Mouse (Mus musculus) heart, postnatal 0 days (tissue): Measurements from ENCODE around the gene Sprr2a3. TPM values are rescaled to one million over a fixed set of nuclear protein-coding genes. Genes with fewer than 3 reads are reported as not detected.

Experiments
- ATAC-seq: fragments of 200-750 bp; cut with Nextera tagmentation; 2 replicates; pipeline ENCODE4 v1.8.0; 2017; ENCODE audit warnings: low read depth, moderate number of reproducible peaks, moderate library complexity; ENCODE audit not compliant: insufficient read depth
- DNase-seq: peaks from one replicate; pipeline ENCODE4 v3.0.0-alpha.2; 2016; ENCODE audit warnings: low spot score
- H3K27ac ChIP-seq: fragments of 300-500 bp; sonication (generic); 2 replicates; pipeline ENCODE4 v1.5.1; 2014; ENCODE audit warnings: low read depth, mild to moderate bottlenecking
- H3K27me3 ChIP-seq: fragments of 300-500 bp; sonication (generic); 2 replicates; pipeline ENCODE4 v1.6.1; 2014; ENCODE audit warnings: low read length, mixed read lengths; ENCODE audit not compliant: control insufficient read depth, insufficient read depth
- H3K36me3 ChIP-seq: fragments of 300-500 bp; sonication (generic); replicated peaks from 2 replicates; pipeline ENCODE4 v1.6.1; 2014; ENCODE audit warnings: low read length, mixed read lengths; ENCODE audit not compliant: control insufficient read depth, insufficient read depth
- H3K4me1 ChIP-seq: fragments of 300-500 bp; sonication (generic); 2 replicates; pipeline ENCODE4 v1.6.1; 2014; ENCODE audit warnings: antibody characterized with exemption; ENCODE audit not compliant: control insufficient read depth, insufficient read depth
- H3K4me2 ChIP-seq: fragments of 300-500 bp; sonication (generic); 2 replicates; pipeline ENCODE4 v1.6.1; 2014; ENCODE audit warnings: low read depth, mild to moderate bottlenecking, low read length, moderate library complexity
- H3K4me3 ChIP-seq: fragments of 300-500 bp; sonication (generic); 2 replicates; pipeline ENCODE4 v1.5.1; 2014; ENCODE audit warnings: low read depth, low read length
- H3K9ac ChIP-seq: fragments of 300-500 bp; sonication (generic); replicated peaks from 2 replicates; pipeline ENCODE4 v1.6.1; 2014; ENCODE audit warnings: low read depth, low read length, mixed read lengths
- H3K9me3 ChIP-seq: fragments of 300-500 bp; sonication (generic); replicated peaks from 2 replicates; pipeline ENCODE4 v1.6.1; 2016; ENCODE audit warnings: low read length; ENCODE audit not compliant: control insufficient read depth
- CTCF ChIP-seq: IDR thresholded peaks from 2 replicates; pipeline ENCODE4 v1.5.1; 2016; ENCODE audit warnings: antibody characterized with exemption, control low read depth, low read depth
- EP300 ChIP-seq: IDR thresholded peaks from 2 replicates; pipeline ENCODE4 v1.6.1; 2016; ENCODE audit warnings: antibody characterized with exemption, low read depth
- WGBS: fragments of 180-500 bp; shearing (Covaris S2); extraction: QIAGEN DNeasy Blood & Tissue Kit; methylation state at CpG from one replicate; pipeline ENCODE4 v1.1.7; 2014; 5-methylcytosine and 5-hydroxymethylcytosine counted together
- polyA plus RNA-seq: library from polyadenylated mRNA; unstranded; fragments of >200 nt; fragmentation: Nextera tagmentation; extraction: Ambion mirVana; gene quantifications from 2 replicates; pipeline ENCODE4 v1.2.1, GENCODE M21; 2015
- total RNA-seq: library from RNA; depleted of rRNA; stranded (reverse); fragments of >200 nt; gene quantifications from 2 replicates; pipeline ENCODE4 v1.2.3, GENCODE M21; 2014; ENCODE audit warnings: low replicate concordance; rRNA removed

Sprr2a3 gene
- total and polyA plus RNA-seq, 2 experiments from 2014 or later = 0.72 to 7.9 TPM

DNA sequence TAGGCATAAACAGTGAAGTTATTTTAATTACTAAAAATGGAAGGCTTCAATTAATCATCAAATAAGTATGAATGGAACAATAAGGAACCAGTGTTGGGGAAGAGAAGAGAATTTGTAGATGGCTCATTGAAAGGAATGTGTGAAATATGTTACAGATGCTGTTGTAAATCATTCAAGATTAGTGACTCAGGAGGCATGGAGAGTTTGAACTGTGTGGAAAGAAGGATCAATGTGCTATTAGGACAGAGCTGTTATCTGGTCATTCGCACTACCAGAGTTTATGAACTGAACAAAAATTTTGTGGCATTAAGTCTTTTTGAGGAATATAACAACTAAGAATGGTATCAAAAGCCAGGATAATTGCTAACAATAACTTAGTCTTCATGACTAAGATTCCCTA is 22.2 kb downstream of the Sprr2a3 start:
- Histone ChIP-seq H3K9me3 (no peaks in the 10 kb centered on the region), H3K36me3 (no peaks in the 10 kb centered on the region), H3K27me3 (no peaks in the 10 kb centered on the region), H3K4me3 (no peak overlapping the region), H3K4me2 (no peak overlapping the region), H3K9ac (no peak overlapping the region), H3K4me1 (no peaks in the 10 kb centered on the region), H3K27ac (no peak overlapping the region)
- no peak for TF ChIP-seq CTCF
- TF ChIP-seq EP300 = no peak
- 81% methylated on average over 1 of the region's 1 CpGs for WGBS
- DNase-seq (no peak), ATAC-seq (no peak)

DNA sequence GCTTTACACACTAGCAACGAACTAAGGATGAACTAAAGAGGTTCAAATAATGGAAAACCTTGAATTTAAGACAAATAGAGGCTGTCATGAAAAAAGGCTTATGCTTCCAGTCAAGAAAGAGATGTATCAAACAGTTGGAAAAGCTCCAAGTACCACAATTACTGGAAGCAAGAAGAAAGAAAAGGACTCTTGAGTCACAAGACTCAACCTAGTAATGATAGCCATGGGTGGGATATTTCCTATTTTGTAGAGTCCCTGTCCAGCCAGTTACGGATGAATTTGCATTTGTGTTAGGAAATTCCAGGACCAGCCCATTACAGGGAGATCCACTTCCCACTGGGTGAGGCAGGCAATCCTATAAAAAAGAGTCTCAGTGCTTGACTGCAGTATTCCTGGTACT is 31.1 kb downstream of the Sprr2a3 start, which contains the start of gene Sprr2b:
Gene Sprr2b, plus strand, starts transcription at position 301 of the 400 bp plus-strand sequence.
- TF ChIP-seq CTCF = no peak
- no peak for TF ChIP-seq EP300
- DNase-seq = no peak
- 67% methylated on average over 2 of the region's 2 CpGs for WGBS
- Histone ChIP-seq H3K4me1 (no peaks in the 10 kb centered on the region), H3K9me3 (no peaks in the 10 kb centered on the region), H3K27me3 (no peaks in the 10 kb centered on the region), H3K9ac (no peak within 1 kb of the TSS), H3K36me3 (no peaks in the 10 kb centered on the region), H3K4me3 (no peak within 1 kb of the TSS), H3K4me2 (no peak within 1 kb of the TSS), H3K27ac (no peak within 1 kb of the TSS)
- ATAC-seq = no peak

DNA sequence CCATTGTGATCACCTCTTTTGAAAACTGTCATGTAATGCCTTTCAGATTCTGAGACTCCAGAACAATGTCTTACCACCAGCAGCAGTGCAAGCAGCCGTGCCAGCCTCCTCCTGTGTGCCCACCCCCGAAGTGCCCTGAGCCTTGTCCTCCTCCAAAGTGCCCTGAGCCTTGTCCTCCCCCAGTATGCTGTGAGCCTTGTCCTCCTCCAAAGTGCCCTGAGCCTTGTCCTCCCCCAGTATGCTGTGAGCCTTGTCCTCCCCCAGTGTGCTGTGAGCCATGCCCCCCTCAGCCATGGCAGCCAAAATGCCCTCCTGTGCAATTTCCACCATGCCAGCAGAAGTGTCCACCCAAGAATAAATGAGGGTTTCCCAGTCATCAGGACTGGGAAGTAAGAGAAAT is 32.2 kb downstream of the Sprr2a3 start:
- Histone ChIP-seq H3K4me3 (no peak overlapping the region), H3K36me3 (no peaks in the 10 kb centered on the region), H3K27ac (no peak overlapping the region), H3K4me1 (no peaks in the 10 kb centered on the region), H3K9me3 (no peaks in the 10 kb centered on the region), H3K27me3 (no peaks in the 10 kb centered on the region), H3K4me2 (no peak overlapping the region), H3K9ac (no peak overlapping the region)
- DNase-seq (no peak), ATAC-seq (no peak)
- no peak for TF ChIP-seq CTCF
- no peak for TF ChIP-seq EP300
- WGBS = 71% methylated on average over 2 of the region's 2 CpGs

DNA sequence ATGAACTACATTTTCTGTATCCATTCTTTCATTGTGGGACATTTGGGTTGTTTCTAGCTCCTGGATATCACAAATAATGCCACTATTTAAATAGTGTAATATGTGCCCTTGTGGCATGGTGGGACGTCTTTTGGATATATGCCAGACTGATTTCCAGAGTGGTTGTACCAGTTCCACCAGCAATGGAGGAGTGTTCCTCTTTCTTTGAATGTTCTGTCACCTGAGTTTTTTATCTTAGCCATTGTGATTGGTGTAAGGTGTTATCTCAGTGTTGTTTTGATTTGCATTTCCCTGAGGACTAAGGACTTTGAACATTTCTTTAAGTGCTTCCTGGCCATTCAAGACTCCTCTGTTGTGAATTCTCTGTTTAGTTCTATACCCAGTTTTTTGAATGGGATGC is 51.1 kb downstream of the Sprr2a3 start:
- ATAC-seq = no peak
- Histone ChIP-seq H3K4me1 (no peaks in the 10 kb centered on the region), H3K9me3 (no peaks in the 10 kb centered on the region), H3K27ac (no peak overlapping the region), H3K4me3 (no peak overlapping the region), H3K27me3 (no peaks in the 10 kb centered on the region), H3K9ac (no peak overlapping the region), H3K4me2 (no peak overlapping the region), H3K36me3 (no peaks in the 10 kb centered on the region)
- 53% methylated on average over 1 of the region's 1 CpGs for WGBS
- TF ChIP-seq EP300 (no peak), CTCF (no peak)
- DNase-seq = no peak

DNA sequence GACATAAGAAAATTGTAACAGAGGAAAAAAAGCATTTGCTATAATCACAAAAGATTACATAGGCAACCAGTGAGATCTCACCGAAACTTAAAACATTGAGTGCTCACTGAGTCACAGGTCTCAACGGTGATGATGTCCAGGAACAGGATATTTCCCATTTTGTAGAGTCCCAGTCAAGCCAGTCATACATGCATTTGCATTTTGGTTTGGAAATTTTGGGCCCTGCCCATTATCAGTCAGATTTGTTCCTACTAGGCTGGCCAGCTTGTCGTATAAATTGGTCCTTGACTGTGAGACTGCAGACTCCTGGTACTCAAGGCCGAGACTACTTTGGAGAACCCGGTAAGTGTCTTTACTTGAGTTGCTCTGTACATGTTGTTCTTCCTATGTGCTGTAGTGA is 53.6 kb downstream of the Sprr2a3 start, which contains the start of gene Sprr2d:
Gene Sprr2d, plus strand, starts transcription at position 301 of the 400 bp plus-strand sequence.
- TF ChIP-seq CTCF = no peak
- no peak for TF ChIP-seq EP300
- WGBS = 87% methylated on average over 5 of the region's 5 CpGs
- no peaks in the 10 kb centered on the region for H3K9me3 ChIP-seq
- H3K4me1 ChIP-seq = no peaks in the 10 kb centered on the region
- no peaks in the 10 kb centered on the region for H3K36me3 ChIP-seq
- H3K4me2 ChIP-seq = no peak within 1 kb of the TSS
- H3K27me3 ChIP-seq = no peaks in the 10 kb centered on the region
- DNase-seq = no peak
- no peak within 1 kb of the TSS for H3K4me3 ChIP-seq
- no peak within 1 kb of the TSS for H3K27ac ChIP-seq
- no peak within 1 kb of the TSS for H3K9ac ChIP-seq
- no peak for ATAC-seq

Other genes with a start within 250 kb of the Sprr2a3 start
- gene Lor, start 202.3 kb upstream of the Sprr2a3 start, total RNA-seq = not detected in 2 replicates
- gene Lor, start 202.3 kb upstream of the Sprr2a3 start, polyA plus RNA-seq = 0.08 and 0.29 TPM in 2 replicates
- gene Prr9, start 161.5 kb upstream of the Sprr2a3 start, total RNA-seq = not detected in 2 replicates
- not detected in 2 replicates for gene Prr9, start 161.5 kb upstream of the Sprr2a3 start, polyA plus RNA-seq
- gene Lelp1, start 142.7 kb upstream of the Sprr2a3 start, total RNA-seq = not detected in 2 replicates
- not detected in 2 replicates for gene Lelp1, start 142.7 kb upstream of the Sprr2a3 start, polyA plus RNA-seq
- 0.15 TPM in 1 of 2 replicates, not detected in the other for gene Sprr2a1, start 69.6 kb upstream of the Sprr2a3 start, total RNA-seq
- 0.25 TPM in 1 of 2 replicates, not detected in the other for gene Sprr2a1, start 69.6 kb upstream of the Sprr2a3 start, polyA plus RNA-seq
- 10.1 and 38.9 TPM in 2 replicates for gene Sprr2a2, start 69.5 kb upstream of the Sprr2a3 start, total RNA-seq
- gene Sprr2a2, start 69.5 kb upstream of the Sprr2a3 start, polyA plus RNA-seq = 8.6 and 12.1 TPM in 2 replicates
- gene Sprr2b, start 31.2 kb downstream of the Sprr2a3 start, total RNA-seq = not detected in 2 replicates
- 0.20 TPM in 1 of 2 replicates, not detected in the other for gene Sprr2b, start 31.2 kb downstream of the Sprr2a3 start, polyA plus RNA-seq
- not detected in 2 replicates for gene Sprr2d, start 53.7 kb downstream of the Sprr2a3 start, total RNA-seq
- gene Sprr2d, start 53.7 kb downstream of the Sprr2a3 start, polyA plus RNA-seq = not detected in 2 replicates
- not detected in 2 replicates for gene Sprr2e, start 66.7 kb downstream of the Sprr2a3 start, total RNA-seq
- gene Sprr2e, start 66.7 kb downstream of the Sprr2a3 start, polyA plus RNA-seq = not detected in 2 replicates
- gene Sprr2f, start 79.8 kb downstream of the Sprr2a3 start, total RNA-seq = not detected in 2 replicates
- not detected in 2 replicates for gene Sprr2f, start 79.8 kb downstream of the Sprr2a3 start, polyA plus RNA-seq
- not detected in 2 replicates for gene Sprr2h, start 100.3 kb downstream of the Sprr2a3 start, total RNA-seq
- gene Sprr2h, start 100.3 kb downstream of the Sprr2a3 start, polyA plus RNA-seq = not detected in 2 replicates
- gene Sprr2i, start 122.6 kb downstream of the Sprr2a3 start, total RNA-seq = not detected in 2 replicates
- not detected in 2 replicates for gene Sprr2i, start 122.6 kb downstream of the Sprr2a3 start, polyA plus RNA-seq
- gene Sprr2j-ps, start 132.7 kb downstream of the Sprr2a3 start, total RNA-seq = not detected in 2 replicates
- not detected in 2 replicates for gene Sprr2j-ps, start 132.7 kb downstream of the Sprr2a3 start, polyA plus RNA-seq
- 1.3 and 2.1 TPM in 2 replicates for gene Gm9774, start 144.0 kb downstream of the Sprr2a3 start, total RNA-seq
- gene Gm9774, start 144.0 kb downstream of the Sprr2a3 start, polyA plus RNA-seq = 5.9 and 6.2 TPM in 2 replicates
- not detected in 2 replicates for gene Sprr2k, start 147.2 kb downstream of the Sprr2a3 start, total RNA-seq
- not detected in 2 replicates for gene Sprr2k, start 147.2 kb downstream of the Sprr2a3 start, polyA plus RNA-seq
- not detected in 2 replicates for gene Sprr1b, start 153.4 kb downstream of the Sprr2a3 start, total RNA-seq
- gene Sprr1b, start 153.4 kb downstream of the Sprr2a3 start, polyA plus RNA-seq = not detected in 2 replicates
- gene Sprr3, start 173.3 kb downstream of the Sprr2a3 start, total RNA-seq = not detected in 2 replicates
- not detected in 2 replicates for gene Sprr3, start 173.3 kb downstream of the Sprr2a3 start, polyA plus RNA-seq
- 44.3 TPM in 1 of 2 replicates, not detected in the other for gene Sprr1a, start 200.5 kb downstream of the Sprr2a3 start, total RNA-seq
- gene Sprr1a, start 200.5 kb downstream of the Sprr2a3 start, polyA plus RNA-seq = 0.19 TPM in 2 replicates
- not detected in 2 replicates for gene Sprr4, start 215.1 kb downstream of the Sprr2a3 start, total RNA-seq
- not detected in 2 replicates for gene Sprr4, start 215.1 kb downstream of the Sprr2a3 start, polyA plus RNA-seq
- gene 2310046K23Rik, start 249.1 kb downstream of the Sprr2a3 start, total RNA-seq = not detected in 2 replicates
- gene 2310046K23Rik, start 249.1 kb downstream of the Sprr2a3 start, polyA plus RNA-seq = not detected in 2 replicates